Mouse (Mus musculus): ENCODE measurements around the gene Rxra. TPM values are rescaled to one million over a fixed set of nuclear protein-coding genes. Genes with fewer than 3 reads are reported as not detected.

The Rxra gene
- polyA plus RNA-seq, 1 experiment from 2014 or later: 9.5 TPM

DNA sequence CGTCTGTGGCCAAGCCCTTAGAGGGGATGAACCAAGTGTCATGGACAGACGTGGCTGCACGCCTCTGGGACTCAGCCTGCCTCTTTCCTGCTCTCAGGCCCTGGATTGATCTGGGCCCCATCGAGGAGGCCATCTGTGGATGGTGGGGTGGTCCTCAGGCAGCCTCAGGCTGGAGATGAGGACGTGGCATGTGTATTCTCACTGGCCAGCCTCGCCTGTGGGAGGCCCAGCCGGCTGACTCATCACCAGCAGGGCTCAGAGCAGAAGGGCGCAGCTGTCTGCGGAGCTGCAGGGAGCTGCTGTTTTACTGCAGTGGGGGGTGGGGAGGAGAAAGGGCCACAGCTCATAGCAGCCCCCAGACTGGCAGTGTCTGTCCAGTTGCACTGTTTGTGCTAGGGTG is 126.3 kb downstream of the Rxra start:
- no peak; the same call in 1 of the 2 replicates for ATAC-seq (ENCODE audit: low FRiP score, low read depth)
- H3K4me2 ChIP-seq (replicated peaks): no peak overlapping the region
- no peaks in the 10 kb centered on the region for H3K4me1 ChIP-seq
- H3K36me3 ChIP-seq: no peaks in the 10 kb centered on the region
- H3K27me3 ChIP-seq: no peaks in the 10 kb centered on the region
- no peak overlapping the region for H3K27ac ChIP-seq (replicated peaks)
- no peak overlapping the region; the same call in 1 of the 2 replicates for H3K9ac ChIP-seq (replicated peaks)
- H3K9me3 ChIP-seq: no peaks in the 10 kb centered on the region
- WGBS: 46% methylated on average over 9 of the region's 9 CpGs
- no peak overlapping the region for H3K4me3 ChIP-seq

DNA sequence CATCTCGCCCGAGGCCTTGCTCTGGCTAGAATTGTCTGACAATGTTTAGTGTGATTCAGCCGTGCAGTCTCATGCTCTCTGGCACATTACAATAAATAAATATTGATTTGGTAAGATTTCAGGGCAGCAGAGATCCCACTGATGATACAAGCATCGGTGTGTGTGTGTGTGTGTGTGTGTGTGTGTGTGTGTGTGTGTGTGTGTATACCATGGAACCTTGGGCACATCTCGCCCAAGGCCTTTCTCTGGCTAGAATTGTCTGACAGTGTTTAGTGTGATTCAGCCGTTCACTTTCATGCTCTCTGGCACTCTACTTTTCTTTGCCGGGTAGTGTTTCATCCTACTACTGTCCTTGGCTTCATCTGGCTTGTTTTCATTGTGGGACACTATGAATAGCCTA is 130.5 kb downstream of the Rxra start:
- no peak overlapping the region for H3K4me3 ChIP-seq
- 91% methylated on average over 7 of the region's 7 CpGs for WGBS
- no peak for ATAC-seq (ENCODE audit: low FRiP score, low read depth)
- no peak overlapping the region for H3K9ac ChIP-seq (replicated peaks)
- no peaks in the 10 kb centered on the region for H3K4me1 ChIP-seq
- H3K9me3 ChIP-seq: no peaks in the 10 kb centered on the region
- no peak overlapping the region for H3K27ac ChIP-seq (replicated peaks)
- no peaks in the 10 kb centered on the region for H3K36me3 ChIP-seq
- no peaks in the 10 kb centered on the region for H3K27me3 ChIP-seq
- no peak overlapping the region for H3K4me2 ChIP-seq (replicated peaks)

DNA sequence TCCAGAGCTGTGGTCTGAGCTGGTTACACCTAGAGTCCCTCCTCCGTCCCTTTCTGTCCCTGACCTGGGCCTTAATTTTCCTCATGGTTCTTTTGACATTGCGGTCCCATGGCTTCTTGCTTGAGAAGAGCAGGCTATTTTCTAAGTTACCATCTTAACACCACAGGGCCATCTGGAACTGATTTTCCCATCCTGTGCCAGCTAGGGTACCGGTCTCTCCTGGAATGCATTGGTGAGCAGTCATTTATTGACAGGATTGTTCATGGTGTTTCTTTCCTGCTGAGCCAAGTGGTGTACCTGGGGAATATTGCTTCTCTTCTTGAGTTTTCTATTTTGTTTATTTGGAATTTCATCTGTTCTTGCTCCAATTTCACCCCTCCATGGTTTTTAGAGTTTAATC is 131.4 kb downstream of the Rxra start:
- H3K36me3 ChIP-seq: no peaks in the 10 kb centered on the region
- 82% methylated on average over 3 of the region's 3 CpGs for WGBS
- no peak overlapping the region for H3K9ac ChIP-seq (replicated peaks)
- no peak overlapping the region for H3K4me3 ChIP-seq
- H3K27ac ChIP-seq (replicated peaks): no peak overlapping the region
- H3K9me3 ChIP-seq: no peaks in the 10 kb centered on the region
- ATAC-seq (ENCODE audit: low FRiP score, low read depth): no peak
- H3K4me1 ChIP-seq: no peaks in the 10 kb centered on the region
- no peak overlapping the region for H3K4me2 ChIP-seq (replicated peaks)
- no peaks in the 10 kb centered on the region for H3K27me3 ChIP-seq

DNA sequence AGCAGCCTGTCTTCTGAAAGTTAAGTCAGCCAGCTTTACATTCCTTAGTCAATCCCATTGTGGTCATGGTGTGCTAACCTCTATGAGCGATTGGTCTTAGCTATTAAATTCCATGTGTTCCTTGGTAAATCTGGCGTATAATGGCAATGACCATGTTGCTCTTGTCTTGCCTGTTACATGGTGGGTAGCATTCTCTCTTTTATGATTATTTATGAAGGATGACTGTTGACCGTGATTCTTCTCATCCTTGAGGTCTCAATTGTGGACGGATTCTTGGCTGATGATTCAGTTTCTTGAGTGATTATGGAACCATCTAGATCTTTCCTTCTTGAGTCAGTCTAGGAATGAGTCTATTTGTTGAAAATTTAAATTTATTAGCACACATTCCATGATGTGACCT is 133.7 kb downstream of the Rxra start:
- H3K27ac ChIP-seq (replicated peaks): no peak overlapping the region
- H3K4me2 ChIP-seq (replicated peaks): no peak overlapping the region
- no peaks in the 10 kb centered on the region for H3K36me3 ChIP-seq
- no peaks in the 10 kb centered on the region for H3K27me3 ChIP-seq
- 93% methylated on average over 4 of the region's 4 CpGs for WGBS
- peaks cover 3% of the 10 kb centered on the region; the same call in 1 of the 2 replicates for H3K4me1 ChIP-seq
- no peak overlapping the region for H3K9ac ChIP-seq (replicated peaks)
- ATAC-seq (ENCODE audit: low FRiP score, low read depth): no peak
- H3K9me3 ChIP-seq: no peaks in the 10 kb centered on the region
- H3K4me3 ChIP-seq: no peak overlapping the region

Other genes with a start within 250 kb of the Rxra start
- 24.1 and 27.6 TPM in 2 replicates for gene Vav2, start 249.4 kb upstream of the Rxra start, polyA plus RNA-seq (2016; fragmentation: Nextera tagmentation; extraction: Ambion mirVana)
- gene Brd3os, start 234.1 kb upstream of the Rxra start, polyA plus RNA-seq (2016; fragmentation: Nextera tagmentation; extraction: Ambion mirVana): 16.7 and 17.3 TPM in 2 replicates
- 127 and 145 TPM in 2 replicates for gene Brd3, start 168.8 kb upstream of the Rxra start, polyA plus RNA-seq (2016; fragmentation: Nextera tagmentation; extraction: Ambion mirVana)
- gene Wdr5, start 161.3 kb upstream of the Rxra start, polyA plus RNA-seq (2016; fragmentation: Nextera tagmentation; extraction: Ambion mirVana): 61.5 and 62.3 TPM in 2 replicates
- gene Col5a1, start 210.0 kb downstream of the Rxra start, polyA plus RNA-seq (2016; fragmentation: Nextera tagmentation; extraction: Ambion mirVana): 25.3 and 35.8 TPM in 2 replicates

Measured in midbrain, embryonic 12.5 days (tissue).